ENCODE assay signal across 22 mouse cellular contexts in the genomic region with DNA sequence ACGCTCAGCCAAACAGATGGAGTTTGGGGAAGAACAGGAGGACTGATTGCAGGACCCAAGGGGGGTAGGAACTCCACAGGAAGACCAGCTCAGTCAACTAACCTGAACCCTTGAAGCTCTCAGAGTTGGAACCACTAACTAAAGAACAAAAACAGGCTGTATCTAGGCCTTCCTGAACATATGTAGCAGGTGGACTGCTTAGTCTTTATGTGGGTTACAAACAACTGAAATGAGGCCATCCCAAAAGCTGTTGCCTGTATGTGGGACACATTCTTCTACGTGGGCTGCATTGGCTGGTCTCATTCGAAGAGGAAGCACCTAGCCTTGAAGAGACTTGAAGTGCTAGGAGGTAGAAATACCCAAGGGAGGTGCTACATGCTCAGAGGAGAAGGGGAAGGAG.
A peak's percentile ranks its signal among the peaks of the same experiment; 100 is the strongest.
DNase-seq lines count a peak whose midpoint lies in the region; ATAC-seq lines count a peak whose summit lies in the region.
"Had no signal": no experiment of that assay in that cellular context is flagged by ENCODE, and none has a peak within 500 bp of the region (broad histone marks: within the 10 kb centered on the region; RNA-seq: fewer than 3 reads in every experiment).

No protein-coding gene starts in this region.

- no peak overlapping the region for H3K9ac ChIP-seq in hindbrain, embryonic 13.5 days

- no peak overlapping the region for H3K27ac ChIP-seq in hindbrain, embryonic 13.5 days

- H3K27me3 ChIP-seq in hindbrain, embryonic 13.5 days, result no peaks in the 10 kb centered on the region
- H3K27me3 ChIP-seq: CH12.LX, Patski had no signal

- no peaks in the 10 kb centered on the region for H3K36me3 ChIP-seq in hindbrain, embryonic 13.5 days
- H3K36me3 ChIP-seq: G1E had no signal

- no peak for DNase-seq in frontal cortex, postnatal 10 days (ENCODE audit: low spot score in 2 of 2)
- DNase-seq in brain, adult 2 months (ENCODE audit: low read depth, low spot score), result peak; percentile 37
- DNase-seq in telencephalon, adult 2 months (ENCODE audit: low read depth, low spot score), result peak; percentile 6
- no peak for DNase-seq in ovary, postnatal 36 days (ENCODE audit: low spot score)
- DNase-seq: adrenal gland, adult 2 months; adrenal gland, adult 8-10 months; adrenal gland, postnatal 10 days; adrenal gland, postnatal 14 days; adrenal gland, postnatal 25 days; adrenal gland, postnatal 36 days; B cell, adult 2 months; cerebellum, adult 11 months; cerebellum, adult 11-12 months; cerebellum, adult 18-20 months; cerebellum, adult 2 months had no signal

- no peaks in the 10 kb centered on the region for H3K9me3 ChIP-seq in hindbrain, embryonic 13.5 days
- H3K9me3 ChIP-seq: G1E had no signal

- H3K4me3 ChIP-seq in hindbrain, embryonic 13.5 days, result no peak overlapping the region

- H3K4me2 ChIP-seq in hindbrain, embryonic 13.5 days, result no peak overlapping the region

- no peaks in the 10 kb centered on the region for H3K4me1 ChIP-seq in hindbrain, embryonic 13.5 days (replicated peaks)

- WGBS in hindbrain, embryonic 13.5 days, result 80% methylated on average over 3 of the region's 3 CpGs

- peak; percentile 96 for ATAC-seq in frontal cortex, adult (ENCODE audit: low TSS enrichment)
- ATAC-seq in hindbrain, embryonic 13.5 days (ENCODE audit: low FRiP score), result no peak
- ATAC-seq: activated CD4-positive, CD25-positive, alpha-beta regulatory T cell, adult 4 months; CD4-positive, CD25-positive, alpha-beta regulatory T cell, adult 4 months; Patski had no signal

Comparison
In these comparisons a context has a peak if more than half of its experiments do, and no peak if none do; other contexts are left out.
1. DNase-seq: peak in brain, adult 2 months (single experiment) and telencephalon, adult 2 months (single experiment); none in frontal cortex, postnatal 10 days (0 of 2) and ovary, postnatal 36 days (single experiment).